Mouse (Mus musculus) CD4-positive, CD25-positive, alpha-beta regulatory T cell, adult 2 months (primary cell): ENCODE results near the gene Styx.
"Not testable (repeated sequence)": the region's sequence is repeated elsewhere in the genome, so short reads cannot be mapped to it uniquely, and the experiment has no call there.

Experiments
- DNase-seq: peaks from one replicate; pipeline ENCODE4 v3.0.0-alpha.2; 2012; ENCODE audit warnings: low read depth, low spot score

The Styx gene

GRCm38 (mm10) chr14:45364211-45365195 is 13.6 kb downstream of the Styx start:
- DNase-seq, result no peak

DNA sequence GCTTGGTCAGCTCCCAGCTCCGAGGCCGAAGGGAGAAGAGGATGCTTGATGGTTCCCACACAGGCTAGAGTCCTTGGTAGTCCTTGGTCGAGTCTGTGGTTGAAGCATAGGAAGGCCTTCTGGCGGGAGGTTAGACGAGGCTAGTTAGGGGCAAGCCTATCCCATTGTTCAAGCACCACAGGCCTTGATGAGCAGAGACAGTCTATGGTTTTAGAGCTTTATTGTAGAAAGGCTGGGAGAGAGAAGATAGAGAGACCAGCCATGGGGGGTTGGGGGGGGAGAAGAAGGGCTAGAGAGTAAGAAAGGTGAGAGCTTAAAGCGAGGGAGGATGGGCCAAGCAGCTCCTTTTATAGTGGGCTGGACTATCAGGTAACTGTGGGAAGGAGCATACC is 14.3 kb downstream of the Styx start:
- DNase-seq, result no peak

GRCm38 (mm10) chr14:45378771-45379170 is 27.9 kb downstream of the Styx start:
- no peak for DNase-seq

DNA sequence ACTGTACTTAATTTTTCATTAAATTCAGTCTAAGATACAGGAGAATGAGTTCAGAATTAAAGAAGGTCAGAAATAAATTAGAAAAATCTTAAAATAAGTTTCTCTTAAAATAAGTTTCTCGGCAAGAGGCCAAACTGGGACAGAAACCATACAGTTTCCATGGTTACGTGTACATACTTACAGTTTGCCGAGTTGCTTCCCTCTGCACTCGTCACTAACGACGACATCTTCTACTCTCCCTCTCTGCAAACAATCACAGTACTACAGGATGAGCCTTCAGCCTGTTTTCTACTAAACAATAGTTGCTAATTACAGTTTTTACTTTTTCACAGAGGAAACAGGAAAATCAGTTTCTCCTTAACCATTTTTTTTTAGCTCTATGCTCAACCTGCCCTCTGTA is 29.9 kb downstream of the Styx start:
- no peak for DNase-seq

- peak; percentile 56 for DNase-seq
These were observed 32.0 kb downstream of the Styx start for GRCm38 (mm10) chr14:45382912-45383311.

- no peak for DNase-seq
These were observed 34.7 kb downstream of the Styx start for GRCm38 (mm10) chr14:45385596-45385995.

DNA sequence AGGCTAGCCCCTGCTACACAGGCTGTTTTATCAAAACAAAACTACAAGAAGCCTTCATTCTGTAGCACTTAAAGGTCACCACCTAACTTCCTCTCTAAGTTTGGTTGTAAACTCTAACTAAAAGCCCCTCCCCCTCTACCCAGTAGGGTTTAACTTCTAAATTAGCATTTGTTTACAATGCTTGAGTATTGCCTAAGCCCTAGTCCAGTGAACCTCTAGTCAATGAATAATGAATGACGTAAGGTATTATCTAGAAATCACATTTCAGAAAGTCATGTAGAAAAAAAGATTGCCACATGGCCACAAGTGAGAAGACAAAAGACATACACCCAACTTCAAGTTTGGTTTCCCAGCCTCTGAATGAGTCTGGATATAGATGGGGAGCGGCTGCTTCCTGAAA is 36.6 kb downstream of the Styx start:
- peak; percentile 62 for DNase-seq

- DNase-seq, result peak; percentile 89
These were observed 37.7 kb downstream of the Styx start for GRCm38 (mm10) chr14:45388345-45389181.

GRCm38 (mm10) chr14:45389194-45389593 is 38.3 kb downstream of the Styx start:
- DNase-seq, result no peak

DNA sequence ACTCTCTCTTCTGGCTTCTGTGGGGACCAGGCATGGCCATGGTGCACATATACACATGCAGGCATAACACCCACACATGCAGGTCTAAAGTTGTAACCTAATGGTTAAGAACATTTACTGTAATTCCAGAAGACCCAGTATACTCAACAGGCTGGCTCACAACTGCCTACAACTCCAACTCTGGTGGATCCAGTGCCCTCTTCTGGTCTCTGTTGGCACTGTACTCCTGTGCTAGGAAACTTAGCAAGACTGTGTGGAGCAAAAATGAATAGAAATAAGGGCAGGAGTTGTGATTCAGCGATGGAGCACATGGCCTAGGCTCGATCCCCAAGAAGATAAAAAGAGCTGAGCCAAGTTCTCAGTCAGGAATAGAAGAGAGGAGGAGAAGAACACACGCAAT is 48.9 kb downstream of the Styx start:
- peak; percentile 56 for DNase-seq

DNA sequence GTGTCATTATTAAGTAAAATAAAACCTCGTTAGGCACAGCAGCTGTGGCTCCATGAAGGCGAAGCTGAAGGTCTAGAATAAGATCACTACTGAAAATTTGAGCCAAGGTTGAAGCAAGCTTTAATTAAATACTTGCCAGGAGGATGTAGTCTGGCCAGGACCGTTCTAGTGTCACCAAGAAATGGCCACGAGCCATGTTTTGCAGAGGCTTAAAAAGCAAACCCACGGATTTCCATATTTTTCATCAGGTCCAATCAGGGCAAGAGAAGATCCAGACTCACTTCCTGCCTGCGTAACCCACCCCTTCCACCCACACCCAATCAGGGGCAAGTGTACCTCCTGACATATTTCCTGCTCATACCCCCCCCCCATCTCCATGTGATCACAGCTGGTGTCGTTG is 52.8 kb downstream of the Styx start:
- DNase-seq, result no peak

DNA sequence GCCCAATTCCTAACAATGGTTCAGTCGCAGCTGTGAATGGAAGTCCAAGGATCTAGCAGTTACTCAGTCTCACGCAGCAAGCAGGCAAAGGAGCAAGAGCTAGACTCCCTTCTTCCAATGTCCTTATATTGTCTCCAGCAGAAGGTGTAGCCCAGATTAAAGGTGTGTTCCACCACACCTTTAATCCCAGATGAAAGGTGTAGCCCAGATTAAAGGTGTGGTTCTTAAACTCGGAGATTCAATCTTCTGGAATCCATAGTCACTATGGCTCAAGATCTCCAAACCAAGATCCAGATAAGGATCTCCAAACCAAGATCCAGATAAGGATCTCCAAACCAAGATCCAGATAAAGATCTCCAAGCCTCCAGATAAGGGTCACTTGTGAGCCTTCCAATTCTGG is 53.9 kb downstream of the Styx start, which contains the start of gene Gnpnat1:
Gene Gnpnat1, minus strand, starts transcription at position 101 of the 400 bp plus-strand sequence.
- DNase-seq, result not testable (repeated sequence)

DNA sequence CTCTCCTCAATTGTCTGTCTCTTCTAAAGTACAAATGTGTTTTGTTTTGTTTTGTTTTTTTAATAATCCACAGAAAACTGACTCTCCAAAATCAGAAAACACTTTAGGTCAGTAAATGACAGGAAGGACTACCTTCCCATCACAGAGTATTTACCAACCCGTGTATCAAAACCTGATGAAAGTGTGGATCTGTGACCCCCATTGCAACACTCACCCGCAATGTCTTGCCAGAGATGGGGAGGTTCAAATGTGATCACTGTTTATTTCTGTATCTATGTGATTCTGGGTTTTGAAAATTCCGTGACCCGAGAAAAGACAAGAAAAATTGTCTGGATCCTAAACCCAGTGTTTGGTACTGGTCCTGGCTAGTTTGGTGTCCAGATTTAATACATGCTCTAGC is 65.4 kb downstream of the Styx start:
- no peak for DNase-seq

DNA sequence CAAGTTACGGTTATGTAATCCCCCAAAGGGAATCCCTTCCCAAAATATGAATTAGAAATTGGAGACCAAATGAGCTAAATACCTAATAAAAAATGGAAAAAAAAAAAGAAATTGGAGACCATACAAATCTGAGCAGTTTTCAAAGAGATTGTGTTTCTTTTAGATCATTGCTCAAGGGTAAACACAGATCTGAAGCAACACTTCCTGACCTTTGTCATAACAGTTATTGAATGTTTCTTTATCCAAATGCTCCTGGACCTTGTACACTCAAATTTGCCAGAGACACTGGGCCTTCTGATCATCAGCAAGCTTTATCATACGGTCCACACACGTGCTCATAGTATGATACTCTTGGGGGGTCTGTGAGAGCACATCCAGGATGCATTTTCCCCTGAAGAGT is 67.7 kb downstream of the Styx start:
- DNase-seq, result no peak

- no peak for DNase-seq
These were observed 68.4 kb downstream of the Styx start for GRCm38 (mm10) chr14:45419323-45419722.

DNA sequence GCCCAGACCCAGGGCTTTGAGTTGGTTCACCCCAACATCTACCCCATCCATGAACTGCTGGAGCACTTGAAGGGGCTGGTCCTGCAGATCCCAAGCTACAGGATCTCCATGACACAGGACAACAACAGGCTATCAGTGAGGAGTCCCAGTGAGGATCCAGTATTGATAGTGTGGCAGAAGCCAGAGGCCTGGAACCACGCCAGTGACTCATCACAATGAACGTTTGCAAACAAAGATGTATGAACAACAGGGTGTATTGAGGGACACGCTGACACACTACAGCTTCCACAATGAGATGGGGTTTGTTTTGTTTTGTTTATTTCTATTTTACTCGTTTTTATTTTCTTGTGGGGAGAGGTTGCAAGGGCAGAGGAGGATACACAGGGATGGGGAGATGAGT is 71.5 kb downstream of the Styx start:
- DNase-seq, result no peak

DNA sequence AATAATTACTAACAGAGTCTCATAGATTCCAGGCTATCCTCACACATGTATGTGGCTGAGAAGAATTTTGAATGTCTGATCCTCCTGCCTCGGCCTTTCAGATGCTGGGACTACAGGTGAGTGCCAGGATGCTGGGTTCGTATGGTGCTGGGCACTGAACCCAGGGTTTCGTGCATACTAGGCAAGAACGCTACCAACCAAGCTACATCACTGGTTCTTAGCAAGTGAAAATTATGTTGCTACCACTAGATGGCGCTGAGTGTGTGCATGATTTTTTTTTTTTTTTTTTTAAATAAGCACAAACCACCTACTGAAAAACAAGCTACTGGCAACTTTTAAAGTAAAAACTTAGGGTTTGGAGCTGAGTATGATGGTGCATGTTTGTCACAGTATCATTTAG is 72.3 kb downstream of the Styx start:
- DNase-seq, result peak; percentile 74

GRCm38 (mm10) chr14:45430066-45430842 is 79.4 kb downstream of the Styx start:
- no peak for DNase-seq

GRCm38 (mm10) chr14:45432003-45432402 is 81.1 kb downstream of the Styx start:
- DNase-seq, result peak; percentile 29

GRCm38 (mm10) chr14:45434220-45434619 is 83.3 kb downstream of the Styx start:
- DNase-seq, result peak; percentile 5

- DNase-seq, result no peak
These were observed 87.5 kb downstream of the Styx start for GRCm38 (mm10) chr14:45438250-45438930.
